Mouse (Mus musculus): Measurements from ENCODE around the gene Mis18a.

- no peak for TF ChIP-seq CTCF (IDR thresholded peaks at IDR 0.05; ENCODE audit: extremely low read depth, insufficient read length, insufficient replicate concordance, low read depth, low read length)
- TF ChIP-seq POLR2A (IDR thresholded peaks at IDR 0.05; ENCODE audit: low read depth, low read length) = no peak
Observed at GRCm38 (mm10) chr16:90673507-90674354, 53.5 kb downstream of the Mis18a start.

Measured in small intestine, adult 2 months (tissue).